Mouse (Mus musculus) testis, postnatal 10 days (tissue): Measurements from ENCODE around the gene Dst.

ENCODE experiments used
- DNase-seq: peaks from one replicate; pipeline ENCODE4 v3.0.0; 2021; ENCODE audit warnings: low spot score

Dst gene

GRCm38 (mm10) chr1:33931791-33932190, 23.8 kb downstream of the Dst start:
- DNase-seq, result no peak

DNA sequence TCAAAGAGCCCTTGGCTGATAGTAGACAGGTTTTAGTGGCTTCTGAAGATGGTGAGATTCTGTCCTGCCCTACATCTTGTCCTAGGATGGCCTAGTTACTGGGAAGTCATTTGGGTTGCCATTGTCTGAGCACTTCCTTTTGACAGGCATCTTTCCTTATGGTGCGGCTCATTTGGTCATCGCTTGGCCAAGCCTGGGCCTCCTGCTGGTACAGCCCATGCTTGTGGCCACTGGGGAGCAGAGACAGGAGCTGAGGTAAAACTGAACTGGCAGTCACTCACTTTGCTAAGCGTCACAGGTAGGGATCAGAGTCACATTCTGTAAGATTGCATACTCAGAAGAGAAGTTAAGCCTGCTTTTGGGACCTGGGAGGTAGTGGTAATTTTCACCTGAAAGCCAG, 24.2 kb downstream of the Dst start:
- DNase-seq, result no peak

- DNase-seq, result no peak
Observed at GRCm38 (mm10) chr1:33932845-33933499, 24.9 kb downstream of the Dst start.

DNA sequence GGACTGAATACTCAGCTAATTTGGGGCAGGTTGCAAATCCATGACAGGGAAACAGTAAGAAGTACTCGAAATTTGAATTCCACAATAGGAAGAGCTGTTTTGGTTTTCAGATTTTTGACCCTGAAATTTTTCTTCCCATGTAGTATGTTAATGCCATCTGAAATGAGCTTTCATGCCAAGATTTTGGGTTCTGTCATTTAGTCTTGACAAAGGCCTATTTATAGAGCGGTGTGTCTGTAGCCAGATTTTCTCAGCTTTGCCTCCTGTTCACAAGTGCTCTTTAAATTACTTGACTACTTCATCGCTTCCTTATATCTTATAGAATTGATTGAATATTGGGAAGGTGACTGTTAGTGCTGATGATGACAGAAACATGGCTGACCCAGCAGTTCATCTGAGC, 27.9 kb downstream of the Dst start:
- no peak for DNase-seq

GRCm38 (mm10) chr1:33939828-33940227, 31.8 kb downstream of the Dst start:
- DNase-seq, result no peak

- DNase-seq, result no peak
Observed at GRCm38 (mm10) chr1:33940364-33940928, 32.4 kb downstream of the Dst start.

GRCm38 (mm10) chr1:33942638-33943037, 34.6 kb downstream of the Dst start:
- no peak for DNase-seq

DNA sequence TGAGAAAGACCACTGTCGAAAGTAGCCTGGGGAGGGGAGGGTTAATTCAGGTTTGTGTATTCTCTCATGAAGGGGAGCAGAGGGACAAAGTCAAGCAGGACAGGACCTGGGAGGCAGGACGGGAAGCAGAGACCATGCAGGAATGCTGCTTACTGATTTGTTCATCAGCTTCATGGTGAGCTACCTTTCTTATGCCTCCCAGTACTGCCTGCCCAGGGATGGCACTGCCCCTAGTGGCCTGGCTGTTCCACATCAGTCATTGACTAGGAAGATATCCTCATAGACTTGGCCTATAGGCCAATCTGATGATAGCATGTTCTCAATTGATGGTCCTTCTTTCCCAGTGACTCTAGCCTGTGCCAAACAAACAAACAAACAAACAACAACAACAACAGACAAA, 35.9 kb downstream of the Dst start:
- no peak for DNase-seq

DNA sequence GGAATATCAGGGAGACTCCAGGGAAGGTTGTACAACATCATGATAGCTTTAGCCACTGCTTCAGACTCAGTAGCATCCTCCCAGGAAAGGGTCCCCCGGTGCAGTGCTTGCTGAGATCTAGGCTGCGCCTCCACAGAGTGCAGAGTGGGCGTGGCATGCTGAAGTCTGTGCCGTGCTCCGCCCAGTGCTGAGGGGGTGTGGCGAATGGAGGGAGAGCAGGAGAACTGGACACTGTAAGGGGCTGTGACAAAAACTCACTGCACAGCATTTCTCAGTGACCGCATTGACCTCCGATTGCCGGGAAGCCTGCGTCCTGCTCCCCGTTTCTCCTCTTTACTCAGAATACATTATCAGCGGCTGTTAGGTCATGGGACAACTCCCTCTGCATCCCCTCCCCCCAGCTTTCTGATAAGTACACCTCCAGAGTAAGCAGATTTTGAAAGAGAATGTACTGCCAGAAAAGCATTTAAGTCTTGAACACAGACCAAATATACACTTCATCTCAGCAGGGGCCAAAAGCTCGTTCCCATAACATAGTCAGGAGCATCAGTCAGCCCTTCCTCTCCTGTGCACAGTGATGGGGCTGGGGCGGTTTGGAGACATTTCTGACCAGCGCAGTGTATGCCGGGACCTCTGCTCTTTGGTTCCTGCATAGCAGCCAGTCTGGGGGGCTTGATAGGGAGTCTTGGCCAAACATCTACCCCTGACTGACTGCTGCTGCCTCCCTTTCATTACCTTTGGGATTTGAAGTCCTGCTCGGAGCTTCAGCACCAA, 37.1 kb downstream of the Dst start:
- peak; percentile 82 for DNase-seq

- no peak for DNase-seq
Observed at GRCm38 (mm10) chr1:33945756-33946155, 37.7 kb downstream of the Dst start.

- no peak for DNase-seq
Observed at GRCm38 (mm10) chr1:33946601-33947395, 38.8 kb downstream of the Dst start.

- DNase-seq, result no peak
Observed at GRCm38 (mm10) chr1:33947838-33948237, 39.8 kb downstream of the Dst start.

DNA sequence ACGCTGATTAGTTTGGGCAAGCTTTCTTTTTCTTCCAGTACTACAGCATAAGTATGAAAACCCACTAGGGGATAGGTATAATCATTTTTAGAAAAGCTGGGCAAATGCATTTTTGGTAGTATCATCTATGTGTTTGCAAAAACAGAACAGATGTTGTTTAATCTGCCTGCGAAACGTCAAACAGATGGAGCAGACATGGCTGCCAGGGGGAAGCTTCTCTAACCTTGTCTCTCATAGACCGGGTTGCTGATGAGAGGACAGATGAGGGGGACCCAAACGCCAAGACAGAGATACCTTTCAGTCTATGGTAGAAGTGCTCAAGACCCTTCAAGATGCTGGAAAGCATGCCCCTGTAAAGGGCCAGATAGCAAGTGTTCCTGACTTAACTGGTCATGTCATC, 40.5 kb downstream of the Dst start:
- no peak for DNase-seq

- DNase-seq, result no peak
Observed at GRCm38 (mm10) chr1:33955626-33956025, 47.6 kb downstream of the Dst start.

GRCm38 (mm10) chr1:33960439-33960838, 52.4 kb downstream of the Dst start:
- no peak for DNase-seq

GRCm38 (mm10) chr1:33964643-33965042, 56.6 kb downstream of the Dst start:
- DNase-seq, result peak; percentile 57

DNA sequence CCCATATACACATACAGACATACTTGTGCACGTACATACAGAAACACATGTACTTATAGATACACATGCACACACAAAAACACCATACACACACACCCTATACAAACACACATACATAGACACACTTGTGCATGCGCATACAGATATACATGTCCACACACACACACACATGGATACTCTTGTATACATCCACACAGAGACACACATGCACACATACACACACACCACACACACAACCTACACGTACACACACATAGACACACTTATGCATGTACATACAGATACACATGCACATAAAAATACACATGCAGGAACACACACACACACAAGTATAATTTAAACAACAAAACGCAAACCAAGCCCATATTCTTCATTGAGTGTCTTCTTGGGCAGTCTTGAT, 57.8 kb downstream of the Dst start:
- DNase-seq, result no peak

GRCm38 (mm10) chr1:33966328-33966727, 58.3 kb downstream of the Dst start:
- no peak for DNase-seq

- no peak for DNase-seq
Observed at GRCm38 (mm10) chr1:33967206-33967605, 59.2 kb downstream of the Dst start.

GRCm38 (mm10) chr1:33969910-33970309, 61.9 kb downstream of the Dst start:
- DNase-seq, result no peak

GRCm38 (mm10) chr1:33974401-33974800, 66.4 kb downstream of the Dst start:
- no peak for DNase-seq

DNA sequence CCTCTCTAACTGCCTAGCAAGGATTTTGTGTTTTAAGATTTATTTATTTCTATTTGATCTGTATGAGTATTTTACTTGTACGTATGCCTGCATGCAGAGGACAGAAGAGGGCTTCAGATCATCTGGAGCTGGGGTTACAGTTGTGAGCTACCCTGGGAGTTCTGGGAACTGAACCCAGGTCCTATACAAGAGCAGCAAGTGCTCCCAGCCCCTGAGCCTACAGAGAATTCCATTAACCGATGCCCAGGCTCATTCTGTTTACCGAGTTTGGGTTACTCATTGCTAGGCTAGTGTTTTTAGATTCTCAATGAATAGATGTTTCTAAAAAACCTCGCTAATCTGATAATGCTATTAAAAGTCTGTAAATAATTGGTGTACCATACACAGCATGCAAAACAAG, 67.3 kb downstream of the Dst start:
- DNase-seq, result no peak

DNA sequence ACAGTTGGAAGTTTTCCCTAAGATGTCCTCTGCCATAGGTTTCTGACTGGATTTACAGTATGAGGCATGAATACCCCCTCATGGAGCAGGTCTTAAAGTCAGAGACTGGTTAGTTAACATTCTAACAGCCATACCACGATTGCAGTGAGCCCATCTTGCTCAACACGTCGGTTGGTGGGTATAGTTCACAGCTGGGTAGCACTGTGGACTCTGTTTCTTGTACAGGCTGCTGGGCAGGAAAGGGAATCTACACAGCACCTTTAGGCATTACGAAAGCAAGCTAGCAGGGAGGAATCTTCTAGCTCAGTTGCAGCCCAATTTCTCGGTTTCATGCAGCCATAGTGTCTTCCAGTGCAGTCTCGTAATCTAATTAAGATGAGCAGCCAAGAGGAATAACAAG, 69.8 kb downstream of the Dst start:
- no peak for DNase-seq
